Mouse (Mus musculus) left cerebral cortex, adult 2 months (tissue): ENCODE measurements around the gene Wdr70. TPM values are rescaled to one million over a fixed set of nuclear protein-coding genes. Genes with fewer than 3 reads are reported as not detected.

Experiments
- DNase-seq, 2 experiments: peaks; one replicate each; pipeline ENCODE4 v3.0.0; 2021 to 2022; ENCODE audit warnings: low spot score in 2 of 2, mixed read lengths in 1 of 2; ENCODE audit errors: extremely low spot score in 1 of 2
- H3K27ac ChIP-seq: fragments of 200-600 bp; 2 replicates; pipeline ENCODE4 v1.8.1; 2022
- H3K4me3 ChIP-seq: fragments of 200-600 bp; 2 replicates; pipeline ENCODE4 v1.8.1; 2022
- CTCF ChIP-seq: fragments of 200-600 bp; IDR thresholded peaks from 2 replicates; pipeline ENCODE4 v1.8.1; 2022; ENCODE audit warnings: antibody characterized with exemption, mild to moderate bottlenecking, moderate library complexity
- intact Hi-C: fragments of 180-260 bp; cut with DNase I; formaldehyde crosslinking; loops from one replicate; pipeline ENCODE4 v1.15.1; 2025
- total RNA-seq, 2 experiments: library from RNA; stranded (reverse); gene quantifications; 2 replicates each; pipeline ENCODE4 v1.2.3; 2021

Wdr70 gene
- total RNA-seq, 2 experiments from 2014 or later = 33.0 to 33.2 TPM

GRCm38 (mm10) chr15:7922291-7923037 is 176.5 kb downstream of the Wdr70 start:
- TF ChIP-seq CTCF = no peak; the same call in 1 of the 2 replicates
- Histone ChIP-seq H3K4me3 (no peak overlapping the region), H3K27ac (no peak overlapping the region)
- DNase-seq = no peak
- intact Hi-C loops = no loop called here

- TF ChIP-seq CTCF = no peak
Measured at GRCm38 (mm10) chr15:7921124-7921523, 177.9 kb downstream of the Wdr70 start.

GRCm38 (mm10) chr15:7906491-7907035 is 192.4 kb downstream of the Wdr70 start:
- no peak for DNase-seq
- no peak overlapping the region for H3K27ac ChIP-seq
- intact Hi-C loops = loop anchor here (1.0 kb wide), 1 partner anchor 27 kb away; no protein-coding TSS in a partner anchor

More at GRCm38 (mm10) chr15:7921124-7921523, 177.9 kb downstream of the Wdr70 start:
- DNase-seq = no peak
- H3K4me3 ChIP-seq = no peak overlapping the region
- no peak overlapping the region for H3K27ac ChIP-seq
- intact Hi-C loops = no loop called here

GRCm38 (mm10) chr15:7899286-7899685 is 199.7 kb downstream of the Wdr70 start:
- H3K27ac ChIP-seq = no peak overlapping the region
- peak; percentile 42 for TF ChIP-seq CTCF
- intact Hi-C loops = no loop called here
- no peak for DNase-seq
- no peak overlapping the region for H3K4me3 ChIP-seq

More at GRCm38 (mm10) chr15:7906491-7907035, 192.4 kb downstream of the Wdr70 start:
- no peak for TF ChIP-seq CTCF
- H3K4me3 ChIP-seq = no peak overlapping the region

- intact Hi-C loops = loop anchor here (5.0 kb wide), 1 partner anchor 156 kb away; no protein-coding TSS in a partner anchor
- DNase-seq = no peak
- TF ChIP-seq CTCF = no peak
- Histone ChIP-seq H3K4me3 (no peak overlapping the region), H3K27ac (no peak overlapping the region)
Measured at GRCm38 (mm10) chr15:7891547-7892282, 207.3 kb downstream of the Wdr70 start.

GRCm38 (mm10) chr15:7890286-7890685 is 208.7 kb downstream of the Wdr70 start:
- intact Hi-C loops = loop anchor here (5.0 kb wide), 1 partner anchor 157 kb away; no protein-coding TSS in a partner anchor
- no peak for DNase-seq
- Histone ChIP-seq H3K27ac (no peak overlapping the region), H3K4me3 (no peak overlapping the region)
- no peak for TF ChIP-seq CTCF

- Histone ChIP-seq H3K4me3 (no peak overlapping the region), H3K27ac (no peak overlapping the region)
- intact Hi-C loops = no loop called here
- TF ChIP-seq CTCF = no peak
- no peak for DNase-seq
Measured at GRCm38 (mm10) chr15:7889362-7889674, 209.7 kb downstream of the Wdr70 start.

- no peak overlapping the region for H3K27ac ChIP-seq
- TF ChIP-seq CTCF = no peak
- no peak overlapping the region for H3K4me3 ChIP-seq
- intact Hi-C loops = no loop called here
- no peak for DNase-seq
Measured at GRCm38 (mm10) chr15:7888617-7889361, 210.2 kb downstream of the Wdr70 start.

- intact Hi-C loops = no loop called here
Measured at GRCm38 (mm10) chr15:7886591-7886990, 212.4 kb downstream of the Wdr70 start.

GRCm38 (mm10) chr15:7885106-7885505 is 213.9 kb downstream of the Wdr70 start:
- TF ChIP-seq CTCF = no peak
- Histone ChIP-seq H3K27ac (no peak overlapping the region), H3K4me3 (no peak overlapping the region)
- no peak for DNase-seq
- intact Hi-C loops = no loop called here

More at GRCm38 (mm10) chr15:7886591-7886990, 212.4 kb downstream of the Wdr70 start:
- no peak for DNase-seq
- Histone ChIP-seq H3K4me3 (no peak overlapping the region), H3K27ac (no peak overlapping the region)
- no peak for TF ChIP-seq CTCF

- Histone ChIP-seq H3K27ac (no peak overlapping the region), H3K4me3 (no peak overlapping the region)
- intact Hi-C loops = no loop called here
- no peak for DNase-seq
- no peak for TF ChIP-seq CTCF
Measured at GRCm38 (mm10) chr15:7884181-7884580, 214.8 kb downstream of the Wdr70 start.
